Mouse (Mus musculus) ovary, postnatal 14 days (tissue): ENCODE data around the gene Ctns.

ENCODE experiments used
- DNase-seq: peaks from one replicate; pipeline ENCODE4 v3.0.0; 2022; ENCODE audit warnings: low spot score

Ctns gene

GRCm38 (mm10) chr11:73193047-73193446 is 5.8 kb downstream of the Ctns start:
- DNase-seq, result no peak

GRCm38 (mm10) chr11:73187231-73187630 is 11.6 kb downstream of the Ctns start:
- DNase-seq, result no peak

GRCm38 (mm10) chr11:73185872-73186615 is 12.8 kb downstream of the Ctns start:
- no peak for DNase-seq

GRCm38 (mm10) chr11:73177895-73178294 is 20.9 kb downstream of the Ctns start:
- DNase-seq, result no peak

- DNase-seq, result peak; percentile 67
Measured at GRCm38 (mm10) chr11:73177509-73177875, 21.4 kb downstream of the Ctns start.

- DNase-seq, result peak; percentile 95
Measured at GRCm38 (mm10) chr11:73176608-73177508, 22.0 kb downstream of the Ctns start, which contains the start of the genes Emc6 and Tax1bp3. TSS of gene Emc6 (minus strand) at chr11:73177037. TSS of gene Tax1bp3 (plus strand) at chr11:73177083.

GRCm38 (mm10) chr11:73176186-73176585 is 22.7 kb downstream of the Ctns start:
- DNase-seq, result no peak

- DNase-seq, result no peak
Measured at GRCm38 (mm10) chr11:73175612-73176011, 23.2 kb downstream of the Ctns start.

- DNase-seq, result peak; percentile 23
Measured at GRCm38 (mm10) chr11:73172186-73172585, 26.7 kb downstream of the Ctns start.

GRCm38 (mm10) chr11:73169231-73169630 is 29.6 kb downstream of the Ctns start:
- peak; percentile 19 for DNase-seq

GRCm38 (mm10) chr11:73168576-73168975 is 30.3 kb downstream of the Ctns start:
- no peak for DNase-seq

- no peak for DNase-seq
Measured at GRCm38 (mm10) chr11:73168071-73168470, 30.8 kb downstream of the Ctns start.

GRCm38 (mm10) chr11:73162284-73162683 is 36.6 kb downstream of the Ctns start:
- no peak for DNase-seq

GRCm38 (mm10) chr11:73161616-73162015 is 37.2 kb downstream of the Ctns start:
- DNase-seq, result no peak

GRCm38 (mm10) chr11:73160811-73161200 is 38.0 kb downstream of the Ctns start:
- DNase-seq, result no peak

- DNase-seq, result peak; percentile 15
Measured at GRCm38 (mm10) chr11:73159957-73160810, 38.7 kb downstream of the Ctns start, which contains the start of gene P2rx5. TSS of gene P2rx5 (plus strand) at chr11:73160421.

- no peak for DNase-seq
Measured at GRCm38 (mm10) chr11:73155071-73155470, 43.8 kb downstream of the Ctns start.

- no peak for DNase-seq
Measured at GRCm38 (mm10) chr11:73148209-73148608, 50.6 kb downstream of the Ctns start.

- no peak for DNase-seq
Measured at GRCm38 (mm10) chr11:73146975-73147365, 51.9 kb downstream of the Ctns start.

- DNase-seq, result no peak
Measured at GRCm38 (mm10) chr11:73146026-73146974, 52.5 kb downstream of the Ctns start.

- no peak for DNase-seq
Measured at GRCm38 (mm10) chr11:73144261-73144681, 54.6 kb downstream of the Ctns start.
